Mouse (Mus musculus): ENCODE measurements around the gene Wbp1. TPM values are rescaled to one million over a fixed set of nuclear protein-coding genes. Genes with fewer than 3 reads are reported as not detected.
A peak's percentile ranks its signal among the peaks of the same experiment; 100 is the strongest.

Gene Wbp1
- polyA plus RNA-seq, 1 experiment from 2014 or later = 182 TPM

DNA sequence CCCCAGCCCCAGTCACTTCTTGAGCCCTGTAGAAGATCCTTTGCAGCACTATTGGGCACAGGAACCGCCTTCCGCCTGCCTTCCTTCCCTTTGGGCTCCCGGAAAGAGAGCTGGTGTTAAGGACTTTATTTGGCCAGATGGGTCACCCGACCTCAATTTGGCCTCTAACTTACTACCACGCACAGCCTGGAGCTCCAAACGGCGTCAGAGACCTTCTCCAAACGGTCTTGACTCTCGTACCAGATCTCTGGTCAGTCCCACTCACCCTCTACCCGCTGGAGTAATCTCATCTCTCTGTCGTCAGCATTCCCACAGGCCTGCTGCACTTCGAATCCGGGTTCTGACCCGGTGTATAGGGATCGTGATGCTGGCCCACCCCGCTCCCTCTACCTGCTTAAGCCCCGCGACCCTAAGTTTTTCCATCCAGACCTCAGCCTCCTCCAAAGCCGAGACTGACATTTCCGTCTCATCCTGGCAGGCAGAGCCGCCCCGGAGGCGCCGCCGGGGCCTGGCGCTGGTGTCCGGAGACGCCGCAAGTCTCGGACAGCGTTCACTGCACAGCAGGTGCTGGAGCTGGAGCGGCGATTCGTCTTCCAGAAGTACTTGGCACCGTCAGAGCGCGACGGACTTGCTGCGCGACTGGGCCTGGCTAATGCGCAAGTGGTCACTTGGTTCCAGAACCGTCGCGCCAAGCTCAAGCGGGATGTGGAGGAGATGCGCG is 34.0 kb downstream of the Wbp1 start:
- peak overlapping the region; percentile 41 for H3K4me2 ChIP-seq (ENCODE audit: low read depth, severe bottlenecking)
- 0 out of 2 replicates have a peak, but pooled peaks cover 2% of the 10 kb centered on the region for H3K36me3 ChIP-seq (ENCODE audit: control insufficient read depth, insufficient read depth, low read length)
- peak; percentile 59 for DNase-seq (ENCODE audit: low spot score)
- H3K27me3 ChIP-seq (ENCODE audit: control insufficient read depth, insufficient read depth, low read length) = peaks cover 49% of the 10 kb centered on the region
- 2% methylated on average over 47 of the region's 47 CpGs for WGBS
- ATAC-seq (ENCODE audit: insufficient number of reproducible peaks, low FRiP score, low TSS enrichment, low read depth) = no peak
- no peaks in the 10 kb centered on the region for H3K9me3 ChIP-seq (ENCODE audit: control insufficient read depth, low read length)
- peaks cover 31% of the 10 kb centered on the region for H3K4me1 ChIP-seq (ENCODE audit: control insufficient read depth, insufficient read depth, low read length)
- peak overlapping the region; percentile 16; the same call in 1 of the 2 replicates for H3K4me3 ChIP-seq (ENCODE audit: low read depth, low read length)
- H3K27ac ChIP-seq (replicated peaks; ENCODE audit: low read depth, low read length) = no peak overlapping the region
- no peak overlapping the region for H3K9ac ChIP-seq (ENCODE audit: low read length)

- DNase-seq (ENCODE audit: low spot score) = peak; percentile 55
- no peak within 1 kb of the TSS for H3K27ac ChIP-seq (replicated peaks; ENCODE audit: low read depth, low read length)
- H3K9ac ChIP-seq (ENCODE audit: low read length) = peak within 1 kb of the TSS; percentile 34; the same call in 1 of the 2 replicates
- peaks cover 49% of the 10 kb centered on the region for H3K27me3 ChIP-seq (ENCODE audit: control insufficient read depth, insufficient read depth, low read length)
- H3K9me3 ChIP-seq (ENCODE audit: control insufficient read depth, low read length) = no peaks in the 10 kb centered on the region
- peaks cover 31% of the 10 kb centered on the region for H3K4me1 ChIP-seq (ENCODE audit: control insufficient read depth, insufficient read depth, low read length)
- 0 out of 2 replicates have a peak, but pooled peaks cover 2% of the 10 kb centered on the region for H3K36me3 ChIP-seq (ENCODE audit: control insufficient read depth, insufficient read depth, low read length)
- no peak for ATAC-seq (ENCODE audit: insufficient number of reproducible peaks, low FRiP score, low TSS enrichment, low read depth)
- 1% methylated on average over 42 of the region's 42 CpGs for WGBS
- H3K4me2 ChIP-seq (ENCODE audit: low read depth, severe bottlenecking) = peak within 1 kb of the TSS; percentile 50
- H3K4me3 ChIP-seq (ENCODE audit: low read depth, low read length) = peak within 1 kb of the TSS; percentile 22
These were observed 35.0 kb downstream of the Wbp1 start, which contains the start of gene Lbx2 for GRCm38 (mm10) chr6:83086121-83087035. Lbx2 (plus strand) TSS chr6:83086367.

- no peaks in the 10 kb centered on the region for H3K9me3 ChIP-seq (ENCODE audit: control insufficient read depth, low read length)
- WGBS = 6% methylated on average over 6 of the region's 6 CpGs
- peak overlapping the region; percentile 15; the same call in 1 of the 2 replicates for H3K4me2 ChIP-seq (ENCODE audit: low read depth, severe bottlenecking)
- H3K27me3 ChIP-seq (ENCODE audit: control insufficient read depth, insufficient read depth, low read length) = peaks cover 45% of the 10 kb centered on the region
- no peak overlapping the region for H3K4me3 ChIP-seq (ENCODE audit: low read depth, low read length)
- 0 out of 2 replicates have a peak, but pooled peaks cover 4% of the 10 kb centered on the region for H3K36me3 ChIP-seq (ENCODE audit: control insufficient read depth, insufficient read depth, low read length)
- H3K9ac ChIP-seq (ENCODE audit: low read length) = no peak overlapping the region
- H3K4me1 ChIP-seq (ENCODE audit: control insufficient read depth, insufficient read depth, low read length) = peaks cover 31% of the 10 kb centered on the region
- no peak for DNase-seq (ENCODE audit: low spot score)
- H3K27ac ChIP-seq (replicated peaks; ENCODE audit: low read depth, low read length) = no peak overlapping the region
- no peak for ATAC-seq (ENCODE audit: insufficient number of reproducible peaks, low FRiP score, low TSS enrichment, low read depth)
These were observed 36.9 kb downstream of the Wbp1 start for GRCm38 (mm10) chr6:83084477-83084876.

GRCm38 (mm10) chr6:83083497-83083896 is 37.9 kb downstream of the Wbp1 start:
- Histone ChIP-seq H3K9ac (ENCODE audit: low read length) (no peak overlapping the region; the same call in 1 of the 2 replicates), H3K9me3 (ENCODE audit: control insufficient read depth, low read length) (no peaks in the 10 kb centered on the region), H3K4me1 (ENCODE audit: control insufficient read depth, insufficient read depth, low read length) (peaks cover 36% of the 10 kb centered on the region), H3K4me2 (ENCODE audit: low read depth, severe bottlenecking) (no peak overlapping the region), H3K4me3 (ENCODE audit: low read depth, low read length) (no peak overlapping the region), H3K27me3 (ENCODE audit: control insufficient read depth, insufficient read depth, low read length) (peaks cover 40% of the 10 kb centered on the region), H3K27ac (replicated peaks; ENCODE audit: low read depth, low read length) (no peak overlapping the region), H3K36me3 (ENCODE audit: control insufficient read depth, insufficient read depth, low read length) (0 out of 2 replicates have a peak, but pooled peaks cover 4% of the 10 kb centered on the region)
- ATAC-seq (ENCODE audit: insufficient number of reproducible peaks, low FRiP score, low TSS enrichment, low read depth) (no peak), DNase-seq (ENCODE audit: low spot score) (no peak)
- 18% methylated on average over 5 of the region's 5 CpGs for WGBS

DNA sequence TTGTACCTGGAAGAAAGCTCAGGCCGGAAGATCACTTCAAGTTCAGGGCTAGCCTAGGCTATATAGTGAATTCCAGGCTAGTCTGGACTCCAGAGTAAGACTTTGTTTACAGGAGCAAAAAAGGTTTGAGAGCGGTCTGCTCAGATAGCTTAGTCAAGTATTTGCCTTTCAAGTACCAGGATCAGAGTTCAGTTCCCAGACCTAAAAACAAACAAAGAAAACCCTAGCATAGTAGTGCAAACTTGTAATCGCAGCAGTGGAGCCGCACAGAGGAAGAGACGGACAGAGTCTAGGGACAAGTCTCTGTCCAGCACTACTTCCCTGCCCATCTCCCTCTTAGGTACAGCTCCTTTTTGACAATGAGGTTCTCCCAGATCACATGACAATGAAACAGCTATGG is 41.1 kb downstream of the Wbp1 start:
- ATAC-seq (ENCODE audit: insufficient number of reproducible peaks, low FRiP score, low TSS enrichment, low read depth) = no peak
- Histone ChIP-seq H3K36me3 (ENCODE audit: control insufficient read depth, insufficient read depth, low read length) (0 out of 2 replicates have a peak, but pooled peaks cover 4% of the 10 kb centered on the region), H3K4me3 (ENCODE audit: low read depth, low read length) (no peak overlapping the region), H3K27ac (replicated peaks; ENCODE audit: low read depth, low read length) (no peak overlapping the region), H3K9me3 (ENCODE audit: control insufficient read depth, low read length) (no peaks in the 10 kb centered on the region), H3K9ac (ENCODE audit: low read length) (no peak overlapping the region), H3K4me1 (ENCODE audit: control insufficient read depth, insufficient read depth, low read length) (peaks cover 18% of the 10 kb centered on the region), H3K4me2 (ENCODE audit: low read depth, severe bottlenecking) (no peak overlapping the region), H3K27me3 (ENCODE audit: control insufficient read depth, insufficient read depth, low read length) (peaks cover 10% of the 10 kb centered on the region; the same call in 1 of the 2 replicates)
- WGBS = 91% methylated on average over 5 of the region's 5 CpGs
- DNase-seq (ENCODE audit: low spot score) = no peak

- 0 out of 2 replicates have a peak, but pooled peaks cover 4% of the 10 kb centered on the region for H3K36me3 ChIP-seq (ENCODE audit: control insufficient read depth, insufficient read depth, low read length)
- peak overlapping the region; percentile 99 for H3K4me2 ChIP-seq (ENCODE audit: low read depth, severe bottlenecking)
- no peak overlapping the region; the same call in 1 of the 2 replicates for H3K27ac ChIP-seq (replicated peaks; ENCODE audit: low read depth, low read length)
- DNase-seq (ENCODE audit: low spot score) (peak; percentile 100), ATAC-seq (ENCODE audit: insufficient number of reproducible peaks, low FRiP score, low TSS enrichment, low read depth) (peak; percentile 81)
- no peaks in the 10 kb centered on the region for H3K9me3 ChIP-seq (ENCODE audit: control insufficient read depth, low read length)
- H3K4me3 ChIP-seq (ENCODE audit: low read depth, low read length) = peak overlapping the region; percentile 72
- H3K27me3 ChIP-seq (ENCODE audit: control insufficient read depth, insufficient read depth, low read length) = peaks cover 14% of the 10 kb centered on the region
- peaks cover 7% of the 10 kb centered on the region; the same call in 1 of the 2 replicates for H3K4me1 ChIP-seq (ENCODE audit: control insufficient read depth, insufficient read depth, low read length)
- peak overlapping the region; percentile 79 for H3K9ac ChIP-seq (ENCODE audit: low read length)
- WGBS = under 1% methylated on average over 46 of the region's 46 CpGs
These were observed 43.0 kb downstream of the Wbp1 start for GRCm38 (mm10) chr6:83078324-83078858.

- DNase-seq (ENCODE audit: low spot score) (no peak), ATAC-seq (ENCODE audit: insufficient number of reproducible peaks, low FRiP score, low TSS enrichment, low read depth) (peak; percentile 88)
- Histone ChIP-seq H3K4me3 (ENCODE audit: low read depth, low read length) (peak within 1 kb of the TSS; percentile 72), H3K27me3 (ENCODE audit: control insufficient read depth, insufficient read depth, low read length) (peaks cover 19% of the 10 kb centered on the region), H3K4me1 (ENCODE audit: control insufficient read depth, insufficient read depth, low read length) (peaks cover 4% of the 10 kb centered on the region; the same call in 1 of the 2 replicates), H3K9ac (ENCODE audit: low read length) (peak within 1 kb of the TSS; percentile 79), H3K27ac (replicated peaks; ENCODE audit: low read depth, low read length) (peak within 1 kb of the TSS; percentile 80), H3K36me3 (ENCODE audit: control insufficient read depth, insufficient read depth, low read length) (0 out of 2 replicates have a peak, but pooled peaks cover 4% of the 10 kb centered on the region), H3K9me3 (ENCODE audit: control insufficient read depth, low read length) (no peaks in the 10 kb centered on the region), H3K4me2 (ENCODE audit: low read depth, severe bottlenecking) (peak within 1 kb of the TSS; percentile 99)
- under 1% methylated on average over 54 of the region's 54 CpGs for WGBS
These were observed 43.6 kb downstream of the Wbp1 start, which contains the start of gene Pcgf1 for GRCm38 (mm10) chr6:83077630-83078323. Pcgf1 (plus strand) TSS chr6:83077869.

Measured in limb, embryonic 11.5 days (tissue).